Mouse (Mus musculus) urinary bladder, postnatal 36 days (tissue): ENCODE measurements around the gene Med17.

Experiments used
- DNase-seq, 2 experiments: peaks; one replicate each; pipeline ENCODE4 v3.0.0; 2022; ENCODE audit warnings: low spot score in 2 of 2, mixed read lengths in 1 of 2

Med17 gene

DNA sequence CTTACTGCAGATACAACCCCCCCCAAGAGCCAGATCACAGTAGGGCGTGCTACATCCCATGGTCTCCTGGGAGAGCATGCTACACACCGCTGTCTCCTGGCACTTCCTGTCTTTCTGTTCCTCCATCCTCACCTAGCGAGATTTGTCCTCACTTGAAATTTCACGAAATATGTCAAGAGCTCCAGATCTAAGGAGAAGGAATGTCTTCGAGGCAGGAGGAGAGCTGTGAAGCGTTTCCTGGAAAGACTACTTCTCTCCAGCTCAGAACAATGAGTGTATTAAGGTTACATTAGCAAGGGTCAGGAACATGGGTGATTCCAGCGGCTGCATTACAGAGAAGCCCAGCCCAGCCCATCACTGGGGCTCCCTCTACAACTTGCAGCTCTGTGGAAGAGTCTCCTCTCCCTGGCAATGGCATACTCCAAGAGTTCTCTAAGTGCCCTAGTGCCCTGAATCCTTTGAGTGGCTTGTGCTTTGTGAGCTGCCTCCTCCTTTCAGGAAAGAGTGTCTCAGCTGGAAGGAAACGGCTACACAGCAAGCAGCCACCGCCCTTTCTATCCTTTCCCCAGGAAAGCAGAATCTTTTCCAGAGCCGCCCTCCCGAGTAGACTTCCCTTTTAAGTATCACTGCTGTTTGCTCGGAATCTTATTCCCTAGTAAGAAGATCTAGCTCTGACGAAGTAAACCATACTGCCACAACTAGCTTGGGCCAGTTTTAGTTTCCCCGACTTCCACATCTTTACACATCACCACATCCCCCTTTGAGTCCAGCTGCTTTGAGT is 42.0 kb downstream of the Med17 start:
- DNase-seq, result no peak

DNA sequence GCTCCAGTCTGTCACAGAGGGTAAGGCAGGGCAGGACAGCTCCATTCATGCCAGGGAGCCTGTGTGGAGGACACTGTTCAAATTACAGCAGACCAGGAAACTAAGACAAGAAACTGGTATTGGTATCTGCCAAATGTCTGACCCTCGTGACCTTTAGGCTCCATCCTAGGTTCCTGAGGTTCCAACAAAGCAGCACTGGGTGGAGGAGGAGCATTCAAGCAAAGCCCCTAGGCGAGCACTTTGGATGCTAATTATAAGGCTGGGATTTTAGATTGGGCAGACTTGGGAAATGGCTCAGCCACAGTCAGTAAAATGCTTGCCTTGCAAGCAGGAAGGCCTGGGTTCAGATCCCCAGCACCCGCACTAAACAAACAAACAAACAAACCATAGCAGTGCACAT is 43.7 kb downstream of the Med17 start:
- no peak for DNase-seq

DNA sequence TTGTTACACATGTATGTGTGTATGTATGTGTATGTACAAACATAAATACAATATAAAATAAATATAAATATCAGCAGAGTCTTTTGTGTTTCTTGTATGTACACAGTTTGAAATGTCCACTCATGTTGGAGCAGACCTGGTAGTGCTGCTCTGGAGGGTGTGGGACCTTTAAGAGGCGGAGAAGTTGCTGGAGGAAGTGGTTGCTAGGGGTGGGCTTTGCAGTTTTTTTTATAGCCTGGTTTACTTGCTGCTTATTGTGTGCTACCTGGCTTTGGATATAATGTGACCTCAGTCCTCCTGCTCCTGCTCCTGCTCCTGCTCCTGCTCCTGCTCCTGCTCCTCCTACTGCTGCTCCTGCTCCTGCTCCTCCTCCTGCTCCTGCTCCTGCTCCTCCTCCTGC is 46.1 kb downstream of the Med17 start:
- DNase-seq, result no peak

DNA sequence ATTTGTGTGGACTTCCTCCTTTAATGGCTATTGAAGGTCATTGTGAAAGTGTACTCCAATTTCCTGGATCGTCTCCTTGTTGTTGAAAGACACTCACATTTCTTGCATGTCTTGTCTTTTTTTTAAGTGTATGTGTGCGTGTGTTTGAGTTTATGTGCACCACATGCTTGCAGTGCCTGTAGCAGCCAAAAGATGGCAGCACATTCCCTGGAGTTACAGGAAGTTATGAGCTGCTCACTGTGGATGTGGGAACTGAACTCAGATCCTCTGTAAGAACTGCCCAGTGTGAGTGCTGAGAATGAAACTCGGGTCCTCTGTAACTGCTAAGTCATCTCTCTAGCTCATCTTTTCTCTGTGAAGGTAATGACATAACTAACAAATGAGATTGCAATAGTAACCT is 47.3 kb downstream of the Med17 start:
- no peak for DNase-seq

DNA sequence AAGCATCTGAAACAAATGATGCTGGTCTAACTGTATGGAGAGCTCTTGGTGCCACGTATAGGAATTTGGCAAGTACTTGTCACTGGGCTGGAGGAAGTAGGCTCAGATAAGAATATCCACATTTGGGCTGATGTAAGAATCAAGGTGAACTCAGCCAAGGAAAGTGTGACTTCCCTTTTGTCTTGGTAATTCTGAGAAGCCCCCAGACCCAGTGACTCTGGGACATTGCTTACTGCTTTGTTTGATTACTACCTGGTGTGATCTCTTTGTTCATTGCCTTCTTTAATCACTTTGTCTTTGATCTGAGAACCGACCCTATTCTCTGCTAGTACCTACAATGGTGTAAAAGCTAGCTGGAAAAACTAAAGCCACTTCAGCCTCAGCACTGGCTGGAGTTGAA is 54.8 kb downstream of the Med17 start:
- DNase-seq, result no peak

DNA sequence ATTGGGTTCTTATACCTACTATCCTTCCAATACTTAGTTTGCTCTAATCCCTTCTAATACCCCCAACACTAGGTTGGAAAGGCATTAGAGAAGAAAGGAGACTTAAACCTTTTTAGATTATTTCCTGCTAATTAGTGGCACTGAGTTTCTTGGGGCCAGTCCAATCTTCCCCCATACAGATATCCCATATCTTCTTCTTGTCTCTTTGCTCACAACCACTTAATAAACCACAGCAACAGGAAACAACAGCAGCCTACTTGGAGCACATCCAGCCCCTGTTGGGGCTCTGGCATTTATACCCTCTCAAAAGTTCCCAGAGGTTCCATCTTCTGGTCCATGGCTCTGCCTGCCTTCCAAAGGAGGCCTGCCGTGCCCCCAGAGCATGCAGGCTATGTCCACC is 66.0 kb downstream of the Med17 start:
- DNase-seq, result no peak

DNA sequence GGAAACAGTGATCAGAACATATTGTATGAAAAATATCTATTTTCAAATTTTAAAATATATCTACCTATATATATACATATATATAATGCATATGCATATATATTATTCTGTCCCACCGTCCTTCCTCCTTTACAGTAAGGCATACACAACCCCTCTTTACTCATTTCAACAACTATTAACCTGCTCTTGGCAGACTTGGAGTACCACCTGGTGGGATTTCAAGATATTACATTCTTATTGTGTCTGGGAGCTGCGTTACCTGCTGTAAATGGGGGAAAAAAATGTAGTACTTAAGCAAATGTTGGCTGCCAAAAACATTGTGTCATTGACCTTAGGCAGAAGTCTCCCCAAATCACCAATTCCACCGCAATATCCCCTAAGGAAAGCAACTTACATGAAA is 67.9 kb downstream of the Med17 start:
- DNase-seq, result no peak
